Mouse (Mus musculus) kidney, adult 9 months (tissue): ENCODE results near the gene Mpv17l2.

Experiments
- DNase-seq: peaks from one replicate; pipeline ENCODE4 v3.0.0; 2022

Mpv17l2 gene

DNA sequence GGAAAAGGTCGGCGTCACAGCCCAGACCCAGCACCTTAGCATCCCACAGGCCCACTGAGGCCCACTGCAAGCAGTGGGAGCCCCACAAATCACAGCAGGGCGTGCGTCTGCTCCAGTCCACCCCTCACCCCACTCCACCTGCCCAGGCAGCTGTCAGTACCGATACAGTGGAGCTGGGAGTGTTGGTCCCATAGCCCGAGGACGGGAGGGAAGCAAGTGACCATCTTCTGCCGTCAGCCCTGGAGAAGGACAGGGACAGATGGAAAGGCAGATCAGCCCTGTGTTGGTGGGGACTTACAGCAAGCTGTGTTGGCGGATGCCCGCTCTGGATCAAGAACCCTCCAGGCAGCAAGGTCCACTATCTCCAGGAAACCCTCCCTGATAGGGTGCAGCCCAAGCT is 28.3 kb upstream of the Mpv17l2 start:
- DNase-seq = no peak

GRCm38 (mm10) chr8:70787941-70788667 is 27.4 kb upstream of the Mpv17l2 start:
- DNase-seq = no peak

DNA sequence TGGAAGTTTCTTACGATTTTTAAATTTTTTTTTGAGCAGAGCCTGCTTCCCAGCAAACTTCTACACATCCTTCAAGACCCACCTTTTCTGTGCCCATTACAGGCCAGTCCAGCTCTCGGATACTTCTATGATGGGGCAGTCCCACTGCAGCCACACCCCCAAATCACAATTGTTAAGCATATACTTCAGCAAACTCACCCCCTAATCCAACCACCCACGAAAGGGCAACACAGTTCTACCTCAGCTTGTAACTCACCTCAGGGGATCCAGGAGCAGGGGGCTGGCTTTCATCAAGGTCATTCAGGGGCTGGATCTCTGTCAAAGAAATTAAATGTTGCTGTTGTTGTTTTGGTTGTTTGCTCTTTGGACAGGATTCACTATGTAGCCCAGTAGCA is 26.3 kb upstream of the Mpv17l2 start:
- no peak for DNase-seq

DNA sequence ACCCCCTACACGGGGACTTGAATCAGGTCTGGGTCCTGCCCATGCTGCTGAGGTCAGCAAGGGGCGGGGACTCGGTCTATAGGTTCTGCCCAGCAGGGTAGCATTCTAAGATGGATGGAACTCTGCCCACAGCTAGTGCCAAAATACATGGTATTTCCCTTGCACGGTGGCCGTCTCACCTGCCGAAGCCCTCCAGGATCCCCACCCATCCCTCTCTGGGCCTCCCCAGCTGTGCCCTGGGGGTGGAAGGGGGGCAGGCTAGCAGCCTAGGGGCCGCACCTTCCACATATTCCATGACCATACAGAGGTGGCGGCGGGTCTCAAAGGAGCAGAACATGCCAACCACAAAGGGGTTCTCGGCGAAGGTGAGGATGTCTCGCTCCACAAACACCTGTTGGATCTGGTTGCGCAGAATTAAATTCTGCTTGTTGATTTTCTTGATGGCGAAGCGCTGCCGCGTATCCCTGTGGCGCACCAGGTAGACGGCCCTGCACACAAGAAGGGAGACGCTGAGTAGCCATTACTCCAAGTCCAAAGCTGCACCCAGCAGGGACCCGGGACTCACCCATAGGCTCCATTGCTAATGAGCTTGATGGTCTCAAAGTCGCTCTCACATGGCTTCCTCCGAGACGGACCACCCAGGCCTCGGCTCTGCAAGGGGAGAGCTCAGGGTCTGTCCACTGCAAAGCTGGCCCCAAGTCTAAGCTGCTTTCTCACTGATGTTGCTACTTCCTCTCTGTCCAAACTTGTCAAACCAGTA is 25.7 kb upstream of the Mpv17l2 start:
- DNase-seq = no peak

DNA sequence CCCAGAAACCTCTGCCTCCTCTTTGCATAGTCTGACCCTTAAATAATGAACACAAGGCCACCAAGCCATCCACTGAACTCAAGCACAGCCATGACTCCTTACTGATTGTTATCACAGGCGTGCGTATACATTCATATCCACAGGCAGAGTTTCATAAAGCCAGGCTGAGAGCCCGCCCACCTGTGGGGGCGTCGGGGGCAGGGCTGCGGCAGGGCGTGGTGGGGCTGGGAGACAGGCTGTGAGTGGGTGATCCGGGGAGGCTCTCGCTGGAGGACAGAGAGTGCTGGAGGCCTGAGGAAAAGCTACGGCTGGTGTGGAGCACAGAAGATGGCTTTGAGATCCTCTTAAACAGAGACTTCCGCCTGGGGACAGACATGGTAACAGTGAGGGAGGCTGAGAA is 19.3 kb upstream of the Mpv17l2 start:
- no peak for DNase-seq

GRCm38 (mm10) chr8:70776496-70777444 is 16.0 kb upstream of the Mpv17l2 start, which contains the start of gene Pik3r2:
Pik3r2 (minus strand) TSS chr8:70776713.
- peak; percentile 98 for DNase-seq

DNA sequence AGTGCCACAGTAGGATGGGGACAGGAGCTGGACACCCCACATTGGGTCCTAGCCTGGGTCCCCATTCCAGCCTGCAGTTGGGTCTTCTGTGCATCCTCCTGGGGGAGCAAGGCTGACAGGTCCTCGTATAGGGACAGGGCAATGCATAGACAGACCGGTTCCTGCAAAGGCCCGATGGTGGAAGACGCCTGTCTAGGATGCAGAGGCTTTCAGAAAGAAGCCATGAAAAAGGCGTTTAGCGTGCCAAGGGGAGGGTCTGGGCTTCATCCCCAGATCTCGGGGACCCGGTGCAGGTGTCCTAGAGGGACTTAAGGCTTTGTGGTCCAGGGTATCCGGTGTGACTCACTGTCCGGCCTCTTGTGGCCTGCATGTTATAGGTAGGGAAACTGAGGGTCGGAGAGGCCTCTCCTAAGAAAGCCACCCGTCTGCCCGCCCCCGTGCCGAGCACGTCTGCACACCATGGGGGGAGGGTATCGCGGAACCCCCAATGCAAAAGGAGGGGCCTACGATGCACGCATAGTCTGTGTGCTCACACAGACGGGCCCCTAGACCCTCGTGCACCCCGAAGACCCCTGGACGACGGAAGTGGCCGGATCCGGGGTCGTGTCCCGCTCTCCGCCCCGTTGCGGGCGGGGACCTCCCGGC is 15.2 kb upstream of the Mpv17l2 start:
- DNase-seq = no peak

DNA sequence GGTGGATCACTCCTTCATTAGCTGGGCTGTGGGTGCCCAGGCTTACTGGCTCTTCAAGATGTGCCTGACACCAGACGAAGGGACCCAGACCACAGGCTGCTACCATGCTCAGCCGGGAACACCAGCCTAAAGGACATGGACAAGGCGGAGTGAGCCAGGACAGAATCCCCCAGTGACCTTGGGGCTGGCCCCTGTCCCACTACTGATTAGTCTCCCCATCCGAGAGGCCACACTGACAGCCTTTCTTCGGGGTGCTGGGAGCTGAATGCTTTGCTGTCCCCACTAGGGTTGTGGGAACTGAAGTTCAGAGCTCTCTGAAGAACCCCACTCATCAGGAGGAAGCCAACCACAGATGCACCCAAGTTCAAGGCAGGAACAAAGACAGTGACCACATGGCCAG is 14.5 kb upstream of the Mpv17l2 start:
- no peak for DNase-seq

GRCm38 (mm10) chr8:70774740-70775139 is 14.0 kb upstream of the Mpv17l2 start:
- DNase-seq = no peak

DNA sequence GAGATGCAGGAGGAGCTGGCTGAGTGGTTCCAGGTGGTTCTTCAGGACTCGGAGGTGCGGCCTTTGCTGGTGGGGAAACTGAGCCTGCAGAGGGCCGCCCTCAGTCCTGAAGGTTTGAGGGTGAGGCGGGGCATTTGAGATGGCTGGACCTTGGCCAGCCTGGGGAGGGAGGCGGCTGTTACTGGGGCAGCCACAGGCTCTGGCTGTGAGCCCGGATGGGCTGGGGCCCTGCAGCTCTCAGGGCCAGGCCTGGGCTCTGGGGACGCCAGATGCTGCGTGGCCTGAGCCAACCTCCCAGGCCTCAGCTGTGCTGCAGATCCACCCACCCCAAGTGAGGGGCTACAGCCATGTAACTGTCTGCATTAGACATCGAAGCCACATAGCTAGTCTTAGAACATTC is 13.1 kb upstream of the Mpv17l2 start:
- peak; percentile 85 for DNase-seq

DNA sequence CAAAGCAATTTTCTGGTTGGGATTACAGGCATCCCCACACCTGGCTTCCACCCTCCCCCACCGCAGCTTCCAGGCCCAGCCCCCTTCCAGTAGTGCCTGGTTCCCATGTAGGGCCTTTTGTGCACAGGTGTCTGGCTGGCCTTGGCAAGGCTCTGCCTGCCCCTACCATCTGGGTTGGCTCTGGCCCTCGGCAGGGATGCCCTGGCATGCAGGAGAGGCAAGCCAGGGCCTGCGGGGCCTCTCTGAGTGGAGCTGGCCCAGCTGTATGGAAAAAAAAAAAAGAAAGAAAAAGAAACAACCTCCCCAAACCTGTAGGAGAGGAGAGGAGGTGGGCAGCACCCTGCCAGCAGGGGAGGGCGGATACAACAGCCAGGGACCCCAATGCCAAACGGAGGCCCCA is 12.7 kb upstream of the Mpv17l2 start:
- DNase-seq = no peak

DNA sequence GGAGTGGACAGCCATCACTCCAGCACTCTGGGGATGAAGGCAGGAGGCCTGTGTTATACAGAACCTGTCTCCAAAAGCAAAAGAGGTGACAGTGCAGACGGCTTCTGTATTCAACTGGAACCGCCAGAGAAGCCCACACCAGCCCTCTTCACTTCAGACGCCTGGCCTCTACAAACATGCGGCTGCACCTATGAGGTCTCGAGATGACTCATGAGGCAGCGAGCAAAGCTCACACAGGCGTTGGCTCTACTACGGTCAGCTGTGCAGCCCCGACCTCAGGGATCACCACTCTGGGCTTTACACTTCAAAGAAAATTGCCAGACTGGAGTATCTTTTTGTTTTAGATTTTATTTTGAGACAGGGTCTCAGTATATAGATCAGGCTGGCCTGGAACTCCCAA is 12.1 kb upstream of the Mpv17l2 start:
- no peak for DNase-seq

DNA sequence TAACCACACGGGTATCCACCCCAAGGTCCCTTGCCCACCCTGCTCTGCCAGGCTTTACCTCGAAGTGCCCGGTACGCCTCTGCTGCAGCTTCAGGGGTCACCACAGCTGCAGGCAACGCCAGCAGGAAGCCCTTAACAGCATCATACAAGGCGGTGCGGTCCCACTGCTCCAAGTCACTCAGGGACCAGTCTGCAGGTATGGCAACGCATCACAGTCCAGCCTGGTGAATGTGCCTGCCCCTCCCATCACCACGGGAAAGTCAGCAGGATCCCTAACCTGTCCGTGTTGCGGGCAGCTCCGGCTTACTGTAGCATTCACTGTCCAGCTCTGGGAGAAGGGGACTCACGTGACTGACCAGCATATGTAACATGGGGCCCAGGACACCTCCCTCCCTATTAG is 11.3 kb upstream of the Mpv17l2 start:
- no peak for DNase-seq

- DNase-seq = no peak
Measured at GRCm38 (mm10) chr8:70771217-70771616, 10.5 kb upstream of the Mpv17l2 start.

GRCm38 (mm10) chr8:70770748-70771147 is 10.0 kb upstream of the Mpv17l2 start:
- no peak for DNase-seq

DNA sequence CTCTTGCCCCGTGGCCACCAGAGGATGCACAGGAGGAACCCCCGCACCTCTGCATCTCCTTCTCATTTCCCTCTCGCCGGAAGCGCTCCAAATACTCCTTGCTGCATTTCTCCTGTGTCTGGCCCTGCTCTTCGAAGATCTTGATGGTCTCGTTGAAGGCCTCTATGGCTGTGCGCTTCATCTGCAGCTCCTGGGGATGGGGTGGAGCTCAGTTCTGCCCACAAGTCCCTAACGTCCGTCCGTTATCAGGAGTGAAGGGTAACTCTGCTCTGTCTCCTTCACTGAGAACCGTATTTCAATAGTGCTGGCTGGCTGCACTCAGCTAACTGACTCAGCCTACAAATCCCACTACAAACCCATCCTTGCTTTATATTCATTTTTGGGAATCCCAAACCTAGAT is 9.1 kb upstream of the Mpv17l2 start:
- no peak for DNase-seq

DNA sequence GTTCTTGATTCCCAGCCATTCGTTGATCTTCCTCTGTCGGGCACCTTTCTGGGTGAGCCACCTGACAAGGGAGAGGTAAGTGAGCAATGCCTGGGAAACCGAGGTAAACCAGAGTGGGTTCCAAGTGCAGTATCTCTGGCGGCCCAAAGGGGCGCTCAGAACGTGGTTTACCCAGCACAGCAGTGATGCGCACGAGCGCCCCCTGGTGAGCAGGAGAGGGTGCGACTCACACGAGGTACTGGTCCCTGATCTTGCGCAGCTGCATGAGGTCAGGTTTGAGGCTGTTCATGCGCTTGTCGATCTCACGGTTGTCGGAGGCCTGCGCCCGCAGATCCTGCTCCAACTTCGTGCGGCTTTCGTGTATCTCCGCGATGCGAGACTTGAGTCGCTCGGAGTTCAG is 8.6 kb upstream of the Mpv17l2 start:
- peak; percentile 97 for DNase-seq

DNA sequence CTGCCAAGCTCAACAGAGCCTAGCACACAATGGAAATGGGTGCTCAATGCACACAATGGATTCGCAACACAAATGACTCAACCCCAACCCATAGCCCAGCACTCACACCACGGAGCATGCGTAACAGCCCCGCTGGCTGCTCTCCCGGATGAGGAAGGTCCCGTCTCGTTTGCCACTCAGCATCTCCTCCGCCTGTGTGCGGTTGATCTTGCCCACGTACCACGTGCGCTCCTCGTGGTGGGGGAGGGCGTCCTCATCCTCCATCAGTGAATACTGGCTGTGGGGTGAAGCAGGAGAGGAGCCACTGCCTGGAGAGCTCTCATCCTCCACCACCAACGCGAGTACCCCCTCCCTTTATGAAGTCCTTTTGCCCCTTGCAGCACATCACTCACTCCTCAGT is 8.2 kb upstream of the Mpv17l2 start:
- no peak for DNase-seq

DNA sequence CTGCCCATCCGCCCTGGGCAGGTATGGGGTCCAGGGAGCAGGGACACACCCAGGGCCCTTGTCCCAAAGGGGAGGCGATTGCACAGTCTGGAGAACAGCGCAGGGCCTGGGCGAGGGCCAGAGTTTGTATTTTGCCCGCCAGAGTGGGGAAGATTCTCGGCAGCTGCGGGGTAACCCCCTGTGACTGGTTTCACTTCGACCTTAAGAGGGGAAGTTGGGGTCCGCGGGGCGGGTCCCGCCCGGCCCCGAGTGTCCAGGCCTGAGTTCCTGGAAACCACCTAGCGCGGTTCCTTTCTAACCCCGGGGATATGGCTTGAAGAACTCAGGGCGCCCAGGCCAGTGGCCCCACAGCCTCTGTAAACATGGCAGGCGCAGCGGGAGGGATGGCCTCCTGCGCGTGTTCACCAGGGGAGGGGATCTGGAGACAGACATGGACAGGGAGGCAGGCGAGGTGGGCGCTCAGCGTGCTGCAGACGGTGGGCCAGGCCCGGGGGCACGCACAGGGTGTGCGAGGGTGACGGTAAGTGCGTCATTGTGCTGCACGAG is 7.6 kb upstream of the Mpv17l2 start:
- DNase-seq = peak; percentile 38

DNA sequence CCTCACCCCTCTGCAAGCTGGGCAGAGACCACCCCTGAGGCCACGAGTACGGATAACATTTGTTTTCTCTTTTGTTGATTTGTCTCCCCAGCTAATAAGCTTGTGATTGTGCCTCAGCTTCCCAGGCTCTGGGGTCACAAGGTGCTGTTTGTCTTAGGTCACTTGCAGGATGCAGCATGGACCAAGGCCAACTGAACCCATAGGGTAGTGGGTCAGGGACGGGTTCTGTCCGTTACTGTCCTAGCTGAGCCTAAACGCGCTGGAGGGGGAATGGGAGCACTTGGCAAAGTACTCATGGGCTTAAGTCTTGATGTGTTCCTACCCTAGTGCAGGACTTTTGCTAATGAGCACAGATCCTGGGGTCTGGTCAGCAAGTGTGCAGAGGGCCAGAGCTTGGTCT is 6.8 kb upstream of the Mpv17l2 start:
- DNase-seq = peak; percentile 26

- DNase-seq = peak; percentile 95
Measured at GRCm38 (mm10) chr8:70766571-70767440, 6.1 kb upstream of the Mpv17l2 start.
